Mouse (Mus musculus) liver, adult 10 weeks (tissue): ENCODE data around the gene Nfs1. TPM values are rescaled to one million over a fixed set of nuclear protein-coding genes. Genes with fewer than 3 reads are reported as not detected.

Experiments
- polyA plus RNA-seq: library from polyadenylated mRNA; stranded (reverse); fragments of 350-450 nt; fragmentation: Illumina TruSeq; extraction: RNeasy Lipid Tissue Mini Kit (QIAGEN cat#74804); gene quantifications from one replicate; pipeline ENCODE4 v1.2.3, GENCODE M21; 2014; ENCODE audit warnings: low read depth, low replicate concordance

The Nfs1 gene
- polyA plus RNA-seq: 92.7 TPM

GRCm38 (mm10) chr2:156143953-156144724 lies at the start of gene Nfs1, which contains the start of gene Romo1:
TSS of gene Nfs1 (minus strand) at chr2:156144186.
TSS of gene Romo1 (plus strand) at chr2:156144039.

DNA sequence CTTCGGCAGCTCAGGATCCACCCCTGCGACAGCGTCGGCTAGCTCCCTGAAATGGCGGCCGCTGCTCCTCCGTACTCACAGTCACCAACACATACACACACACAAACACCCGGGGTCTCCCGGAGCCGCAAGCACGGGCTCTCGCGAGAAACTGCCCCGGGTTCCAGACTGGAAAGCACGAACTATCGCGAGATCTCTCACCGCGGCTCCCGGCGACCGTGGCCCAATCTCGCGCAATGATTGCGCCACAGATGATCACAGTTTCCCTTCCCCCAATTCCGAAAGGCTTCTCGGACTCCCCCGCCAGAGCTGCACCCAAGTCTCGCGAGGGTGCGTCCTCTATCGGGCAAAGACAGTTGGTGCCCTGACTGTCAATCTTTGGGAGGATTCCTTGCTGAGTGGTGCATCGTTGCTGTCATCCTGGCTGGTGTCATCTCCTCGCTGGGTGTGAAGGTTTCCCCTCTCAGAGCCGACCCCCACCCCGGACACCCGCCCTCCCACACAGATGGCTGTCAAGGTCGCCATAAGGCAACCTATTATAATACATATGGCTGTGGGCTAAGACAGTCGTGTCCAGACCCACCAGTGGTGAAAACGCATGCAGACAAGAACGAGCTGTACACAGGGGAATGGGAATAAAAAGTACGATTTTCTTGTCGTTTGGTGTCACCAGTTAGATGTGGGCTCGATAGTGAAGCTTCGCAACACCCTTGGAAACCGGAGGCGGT lies 36.3 kb upstream of the Nfs1 start, which contains the start of gene Rbm39:
Rbm39 (minus strand) TSS at position 145 of the 728 bp plus-strand sequence.

GRCm38 (mm10) chr2:156126992-156127391 lies 17.0 kb downstream of the Nfs1 start, which contains the start of gene Gm28036:
TSS of gene Gm28036 (minus strand) at chr2:156127092.

GRCm38 (mm10) chr2:156111358-156112079 lies 32.5 kb downstream of the Nfs1 start, which contains the start of the genes Cpne1 and Rbm12:
TSS of gene Cpne1 (minus strand) at chr2:156111965.
TSS of gene Rbm12 (minus strand) at chr2:156111978.

Other genes with a start within 250 kb of the Nfs1 start
- gene Uqcc1, start 213.9 kb downstream of the Nfs1 start, polyA plus RNA-seq: 33.9 TPM
- gene Gm15557, start 203.5 kb downstream of the Nfs1 start, polyA plus RNA-seq: not detected
- not detected for gene Gdf5, start 198.8 kb downstream of the Nfs1 start, polyA plus RNA-seq
- 0.66 TPM for gene Cep250, start 187.7 kb downstream of the Nfs1 start, polyA plus RNA-seq
- 2.9 TPM for gene 6430550D23Rik, start 136.2 kb downstream of the Nfs1 start, polyA plus RNA-seq
- gene Ergic3, start 136.1 kb downstream of the Nfs1 start, polyA plus RNA-seq: 15.9 TPM
- gene Fer1l4, start 91.2 kb downstream of the Nfs1 start, polyA plus RNA-seq: not detected
- gene Spag4, start 79.0 kb downstream of the Nfs1 start, polyA plus RNA-seq: 0.29 TPM
- 21.6 TPM for gene Cpne1, start 32.2 kb downstream of the Nfs1 start, polyA plus RNA-seq
- gene Rbm12, start 32.2 kb downstream of the Nfs1 start, polyA plus RNA-seq: 4.4 TPM
- gene Gm28036, start 17.1 kb downstream of the Nfs1 start, polyA plus RNA-seq: 3.5 TPM
- 9.2 TPM for gene Romo1, start 147 bp downstream of the Nfs1 start, polyA plus RNA-seq
- gene Rbm39, start 36.1 kb upstream of the Nfs1 start, polyA plus RNA-seq: 230 TPM
- 4.8 TPM for gene Phf20, start 52.3 kb upstream of the Nfs1 start, polyA plus RNA-seq
- gene Cnbd2, start 168.1 kb upstream of the Nfs1 start, polyA plus RNA-seq: 0.58 TPM
- gene Scand1, start 168.5 kb upstream of the Nfs1 start, polyA plus RNA-seq: not detected